ENCODE assay signal across 8 mouse cellular contexts in genomic region chr2:69585886-69586398, GRCm38 (mm10). TPM values are rescaled to one million over a fixed set of nuclear protein-coding genes. Genes with fewer than 3 reads are reported as not detected.
DNase-seq lines count a peak whose midpoint lies in the region; ATAC-seq and TF ChIP-seq lines count a peak whose summit lies in the region.

Lrp2 (minus strand) TSS chr2:69586065.

- WGBS in neural tube, embryonic 11.5 days = under 1% methylated on average over 37 of the region's 45 CpGs
- WGBS in small intestine, adult 2 months = under 1% methylated on average over 45 of the region's 45 CpGs

- H3K4me3 ChIP-seq in neural tube, embryonic 11.5 days (ENCODE audit: low read depth, low read length) = peak within 1 kb of the TSS; percentile 69
- H3K4me3 ChIP-seq in small intestine, adult 2 months (ENCODE audit: low read depth, low read length) = peak within 1 kb of the TSS; percentile 46

- peaks cover 21% of the 10 kb centered on the region for H3K4me1 ChIP-seq in neural tube, embryonic 11.5 days (ENCODE audit: control insufficient read depth, insufficient read depth, low read length)
- peaks cover 12% of the 10 kb centered on the region; the same call in 1 of the 2 replicates for H3K4me1 ChIP-seq in small intestine, adult 2 months (ENCODE audit: control insufficient read depth, insufficient read depth, insufficient read length, low read length)

- no peaks in the 10 kb centered on the region for H3K9me3 ChIP-seq in neural tube, embryonic 11.5 days (ENCODE audit: control insufficient read depth, low read length)

- peak; percentile 86 for ATAC-seq in neural tube, embryonic 11.5 days (ENCODE audit: insufficient read depth, low FRiP score, low TSS enrichment)

- peak within 1 kb of the TSS; percentile 57 for H3K9ac ChIP-seq in neural tube, embryonic 11.5 days (ENCODE audit: low read length)

- H3K27ac ChIP-seq in neural tube, embryonic 11.5 days (ENCODE audit: low read depth, low read length) = 0 out of 2 replicates have a peak within 1 kb of the TSS, but pooled peaks have one; percentile 20
- H3K27ac ChIP-seq in small intestine, adult 2 months (ENCODE audit: insufficient read depth, low read depth, low read length) = no peak within 1 kb of the TSS

- TF ChIP-seq POLR2A in small intestine, adult 2 months (IDR thresholded peaks at IDR 0.05; ENCODE audit: low read depth, low read length) = no peak

- TF ChIP-seq CTCF in small intestine, adult 2 months (IDR thresholded peaks at IDR 0.05; ENCODE audit: extremely low read depth, insufficient read length, insufficient replicate concordance, low read depth, low read length) = no peak

- no peaks in the 10 kb centered on the region for H3K36me3 ChIP-seq in neural tube, embryonic 11.5 days (ENCODE audit: control insufficient read depth, insufficient read depth, low read length)
- H3K36me3 ChIP-seq in small intestine, adult 2 months (ENCODE audit: control insufficient read depth, insufficient read depth, low read length) = no peaks in the 10 kb centered on the region

- H3K4me2 ChIP-seq in neural tube, embryonic 11.5 days (ENCODE audit: low read depth) = peak within 1 kb of the TSS; percentile 98

- peaks cover 24% of the 10 kb centered on the region for H3K27me3 ChIP-seq in neural tube, embryonic 11.5 days (ENCODE audit: control insufficient read depth, insufficient read depth, low read length)
- H3K27me3 ChIP-seq in small intestine, adult 2 months (ENCODE audit: control insufficient read depth, insufficient read depth, low read length) = peaks cover 45% of the 10 kb centered on the region

- peak; percentile 78 for DNase-seq in neural tube, embryonic 11.5 days (ENCODE audit: low spot score)
- no peak for DNase-seq in neural tube, embryonic 10.5 days (ENCODE audit: extremely low spot score, low spot score)
- DNase-seq in embryo, embryonic 11 days = peak; percentile 81
- DNase-seq in heart, postnatal 4 days = peak; percentile 35
- peak; percentile 5 to 22 for DNase-seq in layer of hippocampus, postnatal 14 days (ENCODE audit: low spot score in 2 of 2)
- peak; percentile 62 for DNase-seq in lung, postnatal 36 days
- no peak for DNase-seq in spleen, postnatal 36 days (ENCODE audit: low spot score in 2 of 2)

RNA-seq across cellular contexts. Expression of gene Lrp2, which starts in this region (rescaled TPM):
- polyA plus RNA-seq in neural tube, embryonic 11.5 days (2014; fragmentation: Nextera tagmentation; extraction: Ambion mirVana) = 1.5 and 1.6 TPM in 2 replicates
- 1 to 10 TPM; 1.2 TPM for total RNA-seq in heart, postnatal 4 days (2021)
- total RNA-seq in layer of hippocampus, postnatal 14 days (2021) = 1 to 10 TPM in 1 of 2 experiments, under 1 TPM in 1; 0.67 to 1.2 TPM
- 0.04 TPM in 1 of 2 replicates, not detected in the other for polyA plus RNA-seq in small intestine, adult 2 months (2012; rRNA removed)

Comparison
In these comparisons a context has a peak if more than half of its experiments do, and no peak if none do; other contexts are left out.
1. DNase-seq: peak in neural tube, embryonic 11.5 days (single experiment), embryo, embryonic 11 days (single experiment), heart, postnatal 4 days (single experiment), layer of hippocampus, postnatal 14 days (2 of 2) and lung, postnatal 36 days (single experiment); none in neural tube, embryonic 10.5 days (single experiment) and spleen, postnatal 36 days (0 of 2).